8 mouse cellular contexts compared by ENCODE assay signal in the genomic region with DNA sequence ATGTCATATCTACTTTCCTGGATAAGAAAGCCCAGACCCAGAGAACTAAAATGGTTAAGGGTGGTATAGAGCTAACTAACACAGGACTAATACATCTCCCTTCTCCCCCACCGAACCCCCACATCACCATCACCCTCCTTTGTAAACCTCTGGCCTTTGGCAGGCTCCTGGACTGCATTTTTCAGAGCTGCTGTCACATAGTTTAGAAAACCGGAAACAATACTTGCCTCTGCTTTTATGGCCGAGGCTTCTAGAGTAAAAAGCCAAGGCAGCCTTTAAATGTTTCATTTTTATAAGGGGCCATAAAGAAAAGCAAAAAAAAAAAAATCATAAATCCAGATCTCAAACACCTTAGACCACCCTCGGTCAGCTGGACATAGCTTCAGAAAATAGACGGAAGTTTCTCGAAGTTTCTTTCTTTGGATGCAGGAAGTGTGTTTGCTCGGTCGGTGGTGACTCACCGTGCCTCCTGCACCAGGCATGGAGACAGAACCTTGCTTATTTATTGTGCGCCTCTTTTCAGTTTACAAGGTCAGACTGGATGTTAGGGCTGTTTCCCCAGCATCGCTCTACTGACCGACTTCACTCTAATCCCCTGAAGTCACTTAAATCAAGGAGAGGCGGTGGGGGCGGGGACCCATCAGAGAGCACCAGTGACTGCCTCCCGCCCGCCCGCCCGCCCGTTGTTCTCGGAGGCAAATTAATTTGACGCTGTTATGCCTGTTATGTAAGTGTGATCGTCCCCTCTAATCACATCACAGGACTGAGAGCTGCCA.
A peak's percentile ranks its signal among the peaks of the same experiment; 100 is the strongest.
DNase-seq lines count a peak whose midpoint lies in the region; ATAC-seq lines count a peak whose summit lies in the region.

No protein-coding gene starts in this region.

- H3K27me3 ChIP-seq in megakaryocyte, embryonic 14.5 days (replicated peaks): peaks cover 24% of the 10 kb centered on the region

- peak overlapping the region; percentile 86 for H3K4me3 ChIP-seq in megakaryocyte, embryonic 14.5 days (replicated peaks)

- intact Hi-C loops in gastrocnemius, postnatal 14 days (cut with DNase I; ENCODE audit: low total_unique reads): no loop called here
- intact Hi-C loops in left cerebral cortex, postnatal 14 days (cut with DNase I): no loop called here

- no peak for ATAC-seq in cerebellum, adult (ENCODE audit: insufficient number of reproducible peaks, low FRiP score, low TSS enrichment)

- peak; percentile 49 for DNase-seq in cerebellum, adult 11 months
- DNase-seq in cerebellum, postnatal 36 days: peak; percentile 60 to 68
- peak; percentile 61 for DNase-seq in gastrocnemius, postnatal 14 days
- DNase-seq in induced T-regulatory cell, adult 2 months (ENCODE audit: low read depth): peak; percentile 77
- DNase-seq in left cerebral cortex, postnatal 14 days (ENCODE audit: low spot score in 2 of 2): peak; percentile 9 to 29
- peak; percentile 19 to 30 for DNase-seq in right cerebral cortex, postnatal 36 days (ENCODE audit: low spot score in 2 of 2)

- no peaks in the 10 kb centered on the region for H3K9me3 ChIP-seq in megakaryocyte, embryonic 14.5 days

- peaks cover 19% of the 10 kb centered on the region for H3K4me1 ChIP-seq in megakaryocyte, embryonic 14.5 days

- no peaks in the 10 kb centered on the region for H3K36me3 ChIP-seq in megakaryocyte, embryonic 14.5 days (replicated peaks; ENCODE audit: low read length)

Comparison
In these comparisons a context has a peak if more than half of its experiments do, and no peak if none do; other contexts are left out.
1. DNase-seq: peak in every context shown above with its lines; median percentile 77 in induced T-regulatory cell, adult 2 months; 64 in cerebellum, postnatal 36 days; 61 in gastrocnemius, postnatal 14 days; 49 in cerebellum, adult 11 months; 24 in right cerebral cortex, postnatal 36 days; 19 in left cerebral cortex, postnatal 14 days.